Mouse (Mus musculus) CH12.LX (cell line): ENCODE results near the gene Ccdc62. TPM values are rescaled to one million over a fixed set of nuclear protein-coding genes. Genes with fewer than 3 reads are reported as not detected.
A peak's percentile ranks its signal among the peaks of the same experiment; 100 is the strongest.

Source experiments
- DNase-seq: peaks from one replicate; pipeline ENCODE4 v3.0.0-alpha.2; 2013; ENCODE audit errors: extremely low read depth
- H3K27ac ChIP-seq: 2 replicates; pipeline ENCODE4 v1.5.1; 2012; ENCODE audit warnings: low read depth, mild to moderate bottlenecking, control low read depth, moderate library complexity; ENCODE audit not compliant: insufficient read depth
- H3K27me3 ChIP-seq: replicated peaks from 2 replicates; pipeline ENCODE3; 2012; ENCODE audit warnings: inconsistent platforms
- H3K36me3 ChIP-seq, 2 experiments: replicated peaks in 1 of 2; 2 replicates each; pipeline versions ENCODE3 to v1.6.1; 2012; ENCODE audit warnings: inconsistent platforms in 1 of 2, low read length in 1 of 2, mild to moderate bottlenecking in 1 of 2, mixed read lengths in 1 of 2, moderate library complexity in 1 of 2; ENCODE audit not compliant: control insufficient read depth in 1 of 2, insufficient read depth in 1 of 2
- H3K4me1 ChIP-seq, 2 experiments: 2 replicates each; pipeline ENCODE4 v1.6.1; 2012; ENCODE audit warnings: inconsistent platforms in 1 of 2, moderate library complexity in 1 of 2; ENCODE audit not compliant: insufficient read depth in 2 of 2, control insufficient read depth in 1 of 2
- H3K4me2 ChIP-seq: 2 replicates; pipeline ENCODE4 v1.6.1; 2012; ENCODE audit warnings: low read depth, mild to moderate bottlenecking, control low read depth; ENCODE audit not compliant: poor library complexity, insufficient read depth, severe bottlenecking
- H3K4me3 ChIP-seq, 3 experiments: fragments of 150-350 bp in 1 of 3; sonication (generic) in 1 of 3; replicated peaks in 1 of 3; 2 replicates each; pipeline versions ENCODE3 to v1.5.1; 2011 to 2012; ENCODE audit warnings: low read depth in 2 of 3, low read length in 2 of 3, mild to moderate bottlenecking in 2 of 3, moderate library complexity in 2 of 3, control low read depth in 1 of 3, improper control_type of control experiment in 1 of 3, inconsistent platforms in 1 of 3, mixed read lengths in 1 of 3; ENCODE audit not compliant: poor library complexity in 1 of 3
- H3K79me2 ChIP-seq: replicated peaks from 2 replicates; pipeline ENCODE4 v1.6.1; 2012; ENCODE audit warnings: mild to moderate bottlenecking, moderate library complexity; ENCODE audit not compliant: control insufficient read depth, poor library complexity, insufficient read depth, severe bottlenecking; ENCODE audit errors: extremely low read depth
- H3K9ac ChIP-seq: 2 replicates; pipeline ENCODE4 v1.6.1; 2012; ENCODE audit warnings: low read depth, mild to moderate bottlenecking, control low read depth, moderate library complexity; ENCODE audit not compliant: insufficient read depth
- H3K9me3 ChIP-seq: replicated peaks from 2 replicates; pipeline ENCODE3; 2012; ENCODE audit warnings: low read length, inconsistent platforms, mixed read lengths
- BHLHE40 ChIP-seq: IDR thresholded peaks from 2 replicates; pipeline ENCODE4 v1.6.1; 2011; ENCODE audit warnings: mild to moderate bottlenecking, low read depth, low read length, improper control_type of control experiment
- CHD1 ChIP-seq: IDR thresholded peaks from 2 replicates; pipeline ENCODE4 v1.6.1; 2012; ENCODE audit warnings: low read depth, low read length, improper control_type of control experiment, inconsistent platforms
- CHD2 ChIP-seq: IDR thresholded peaks from 2 replicates; pipeline ENCODE4 v1.6.1; 2011; ENCODE audit warnings: low read length, improper control_type of control experiment
- CTCF ChIP-seq, 2 experiments: IDR thresholded peaks in 1 of 2; conservative IDR thresholded peaks in 1 of 2; 2 replicates each; pipeline ENCODE4 v1.5.1; 2011 to 2012; ENCODE audit warnings: low read depth in 2 of 2, low read length in 2 of 2, improper control_type of control experiment in 1 of 2, inconsistent platforms in 1 of 2, mild to moderate bottlenecking in 1 of 2, moderate library complexity in 1 of 2
- E2F4 ChIP-seq: IDR thresholded peaks from 2 replicates; pipeline ENCODE4 v1.6.1; 2011; ENCODE audit warnings: low read depth, low read length, improper control_type of control experiment; ENCODE audit not compliant: insufficient replicate concordance
- ELF1 ChIP-seq: IDR thresholded peaks from 2 replicates; pipeline ENCODE4 v1.6.1; 2014; ENCODE audit warnings: low read depth, mild to moderate bottlenecking, inconsistent platforms, low read length, improper control_type of control experiment
- EP300 ChIP-seq: IDR thresholded peaks from 2 replicates; pipeline ENCODE4 v1.6.1; 2011; ENCODE audit warnings: low read length, improper control_type of control experiment
- ETS1 ChIP-seq: conservative IDR thresholded peaks from 2 replicates; pipeline ENCODE4 v1.6.1; 2012; ENCODE audit warnings: low read depth, mild to moderate bottlenecking, inconsistent platforms, low read length, improper control_type of control experiment, moderate library complexity
- GABPA ChIP-seq: IDR thresholded peaks from 2 replicates; pipeline ENCODE4 v1.6.1; 2012; ENCODE audit warnings: low read depth, low read length, improper control_type of control experiment, inconsistent platforms; ENCODE audit not compliant: insufficient replicate concordance
- IRF4 ChIP-seq: IDR thresholded peaks from 2 replicates; pipeline ENCODE4 v1.6.1; 2014; ENCODE audit warnings: low read depth, mild to moderate bottlenecking, inconsistent platforms, low read length, improper control_type of control experiment
- JUND ChIP-seq: conservative IDR thresholded peaks from 2 replicates; pipeline ENCODE4 v1.6.1; 2011; ENCODE audit warnings: low read depth, low read length, improper control_type of control experiment
- KAT2A ChIP-seq: IDR thresholded peaks from 2 replicates; pipeline ENCODE4 v1.6.1; 2012; ENCODE audit warnings: low read length, improper control_type of control experiment, inconsistent platforms; ENCODE audit not compliant: insufficient replicate concordance
- MAX ChIP-seq: IDR thresholded peaks from 2 replicates; pipeline ENCODE4 v1.6.1; 2011; ENCODE audit warnings: low read length, improper control_type of control experiment
- MAZ ChIP-seq: IDR thresholded peaks from 2 replicates; pipeline ENCODE4 v1.6.1; 2012; ENCODE audit warnings: low read depth, mild to moderate bottlenecking, inconsistent platforms, low read length, improper control_type of control experiment, moderate library complexity
- MEF2A ChIP-seq: IDR thresholded peaks from 2 replicates; pipeline ENCODE4 v1.6.1; 2014; ENCODE audit warnings: low read depth, mild to moderate bottlenecking, inconsistent platforms, low read length, improper control_type of control experiment, borderline replicate concordance
- MXI1 ChIP-seq: IDR thresholded peaks from 2 replicates; pipeline ENCODE4 v1.6.1; 2011; ENCODE audit warnings: mild to moderate bottlenecking, low read depth, low read length, improper control_type of control experiment
- MYC ChIP-seq: IDR thresholded peaks from 2 replicates; pipeline ENCODE4 v1.6.1; 2011; ENCODE audit warnings: low read depth, mild to moderate bottlenecking, improper control_type of control experiment, low read length
- NELFE ChIP-seq: IDR thresholded peaks from 2 replicates; pipeline ENCODE4 v1.6.1; 2011; ENCODE audit warnings: low read depth, low read length, improper control_type of control experiment
- NRF1 ChIP-seq: IDR thresholded peaks from 2 replicates; pipeline ENCODE4 v1.6.1; 2014; ENCODE audit warnings: low read depth, mild to moderate bottlenecking, inconsistent platforms, low read length, improper control_type of control experiment, moderate library complexity
- PAX5 ChIP-seq: IDR thresholded peaks from 2 replicates; pipeline ENCODE4 v1.6.1; 2012; ENCODE audit warnings: low read length, inconsistent platforms, mixed read lengths
- POLR2A ChIP-seq: IDR thresholded peaks from 2 replicates; pipeline ENCODE4 v1.6.1; 2011; ENCODE audit warnings: low read depth, mild to moderate bottlenecking, improper control_type of control experiment, low read length
- POLR2AphosphoS2 ChIP-seq: IDR thresholded peaks from 2 replicates; pipeline ENCODE4 v1.6.1; 2011; ENCODE audit warnings: low read depth, low read length, improper control_type of control experiment
- RCOR1 ChIP-seq: conservative IDR thresholded peaks from 2 replicates; pipeline ENCODE4 v1.6.1; 2012; ENCODE audit warnings: low read depth, mild to moderate bottlenecking, inconsistent platforms, low read length, improper control_type of control experiment
- SIN3A ChIP-seq: IDR thresholded peaks from 2 replicates; pipeline ENCODE4 v1.6.1; 2012; ENCODE audit warnings: low read length, improper control_type of control experiment, inconsistent platforms
- SMC3 ChIP-seq: IDR thresholded peaks from 2 replicates; pipeline ENCODE4 v1.6.1; 2011; ENCODE audit warnings: low read depth, low read length, improper control_type of control experiment
- TBP ChIP-seq: conservative IDR thresholded peaks from 2 replicates; pipeline ENCODE4 v1.6.1; 2011; ENCODE audit warnings: low read depth, low read length, improper control_type of control experiment
- TCF12 ChIP-seq: IDR thresholded peaks from 2 replicates; pipeline ENCODE4 v1.6.1; 2014; ENCODE audit warnings: low read depth, mild to moderate bottlenecking, inconsistent platforms, low read length, improper control_type of control experiment
- UBTF ChIP-seq: IDR thresholded peaks from 2 replicates; pipeline ENCODE4 v1.6.1; 2012; ENCODE audit warnings: low read depth, mild to moderate bottlenecking, inconsistent platforms, low read length, improper control_type of control experiment, moderate library complexity
- USF1 ChIP-seq: IDR thresholded peaks from 2 replicates; pipeline ENCODE4 v1.6.1; 2014; ENCODE audit warnings: low read depth, mild to moderate bottlenecking, inconsistent platforms, low read length, improper control_type of control experiment
- USF2 ChIP-seq: conservative IDR thresholded peaks from 2 replicates; pipeline ENCODE4 v1.6.1; 2011; ENCODE audit warnings: low read depth, low read length, improper control_type of control experiment
- ZC3H11A ChIP-seq: IDR thresholded peaks from 2 replicates; pipeline ENCODE4 v1.6.1; 2012; ENCODE audit warnings: low read depth, mild to moderate bottlenecking, inconsistent platforms, low read length, improper control_type of control experiment
- ZKSCAN1 ChIP-seq: IDR thresholded peaks from 2 replicates; pipeline ENCODE4 v1.6.1; 2012; ENCODE audit warnings: low read depth, inconsistent platforms, low read length, improper control_type of control experiment, borderline replicate concordance
- ZNF384 ChIP-seq: IDR thresholded peaks from 2 replicates; pipeline ENCODE4 v1.6.1; 2012; ENCODE audit warnings: low read depth, low read length, improper control_type of control experiment, inconsistent platforms
- dilution Hi-C: fragments of 300-500 bp; cut with MboI; formaldehyde crosslinking; loops from 2 replicates; pipeline ENCODE4 v1.14.3; 2020; ENCODE audit warnings: low sequenced_read_pairs; ENCODE audit not compliant: extremely low pct_unique_long_range_greater_than_20kb, extremely low pct_ligation_motif_present
- in situ Hi-C: fragments of 300-500 bp; cut with MboI; formaldehyde crosslinking; loops from 3 replicates; pipeline ENCODE4 v1.14.3; 2019; ENCODE audit warnings: low sequenced_read_pairs, low pct_ligation_motif_present, low pct_unique_long_range_greater_than_20kb, mixed read lengths
- polyA plus RNA-seq: library from polyadenylated mRNA; unstranded; fragments of >175 nt; gene quantifications from 2 replicates; pipeline ENCODE4 v1.2.1, GENCODE M21; 2012; ENCODE audit warnings: low read depth; ENCODE audit not compliant: insufficient read length
- total RNA-seq, 2 experiments: library from RNA; depleted of rRNA; stranded (reverse); fragments of 300-350 nt in 1 of 2; fragments of >200 nt in 1 of 2; gene quantifications; 2 replicates each; pipeline ENCODE4 v1.2.3; 2012 to 2014

Ccdc62 gene
- total and polyA plus RNA-seq, 3 experiments: 1.6 to 5.3 (median 2.0) TPM

GRCm38 (mm10) chr5:123906146-123906975 lies 24.1 kb upstream of the Ccdc62 start (continued):
- TF ChIP-seq ELF1 (0 out of 2 replicates have a peak, but pooled peaks have one; percentile 43), IRF4 (peak; percentile 74), USF2 (no peak), POLR2A (peak; percentile 74), TCF12 (peak; percentile 55; the same call in 1 of the 2 replicates), ETS1 (peak; percentile 83), JUND (peak; percentile 38; the same call in 1 of the 2 replicates), MEF2A (peak; percentile 89)

DNA sequence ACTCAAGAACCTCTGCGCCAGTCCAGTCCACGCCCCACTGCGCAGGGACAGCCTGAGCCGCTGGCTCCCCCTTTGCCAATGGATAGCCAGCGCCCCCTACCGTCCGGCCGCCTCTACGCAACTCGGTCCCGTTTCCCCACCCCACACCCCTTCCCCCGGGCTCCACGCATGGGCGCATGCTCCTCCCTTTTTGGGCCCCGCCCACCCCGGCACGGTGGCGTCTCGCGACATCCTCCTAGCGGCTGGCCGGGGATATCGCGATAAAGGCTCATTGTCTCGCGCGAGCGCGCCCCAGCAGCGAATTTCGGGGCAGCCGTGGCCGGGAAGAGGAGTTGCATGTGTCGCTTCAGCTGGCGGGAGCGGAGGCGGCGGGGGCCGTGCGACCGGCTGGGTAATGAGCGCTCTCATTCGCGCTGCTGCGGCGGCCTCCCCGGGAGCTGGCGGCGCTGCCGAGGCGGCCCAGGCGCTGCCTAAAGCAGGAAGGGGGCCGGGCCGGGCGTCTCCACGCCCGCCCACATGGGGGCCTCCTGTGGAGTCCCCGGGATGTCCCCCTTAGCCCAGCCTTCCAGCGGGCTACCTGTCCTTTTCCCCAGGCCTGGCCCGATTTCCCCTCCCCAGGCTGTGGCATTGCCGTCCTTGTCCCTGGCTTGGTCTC lies 23.4 kb upstream of the Ccdc62 start, which contains the start of gene Denr:
Denr (plus strand) TSS at position 200 of the 655 bp plus-strand sequence.
- H3K27me3 ChIP-seq: no peaks in the 10 kb centered on the region
- H3K4me2 ChIP-seq: peak within 1 kb of the TSS; percentile 99
- H3K4me3 ChIP-seq: peak within 1 kb of the TSS; percentile 80 to 97 (median 81)
- peaks cover 31% of the 10 kb centered on the region for H3K79me2 ChIP-seq
- H3K4me1 ChIP-seq: peaks cover 17 to 41% of the 10 kb centered on the region in 2 experiments
- peaks cover 16 to 35% of the 10 kb centered on the region in 2 experiments for H3K36me3 ChIP-seq
- peaks cover 3% of the 10 kb centered on the region for H3K9me3 ChIP-seq
- H3K27ac ChIP-seq: peak within 1 kb of the TSS; percentile 91
- dilution Hi-C loops (no loop called here), in situ Hi-C loops (loop anchor here (5.0 to 25.0 kb wide), 2 partner anchors 85 to 270 kb away; no protein-coding TSS in a partner anchor)
- peak within 1 kb of the TSS; percentile 87 for H3K9ac ChIP-seq
- peak; percentile 96 for DNase-seq
- TF ChIP-seq USF1 (no peak), UBTF (no peak; the same call in 1 of the 2 replicates), CHD1 (no peak), EP300 (no peak), POLR2AphosphoS2 (no peak), NELFE (peak; percentile 84), ETS1 (no peak), MXI1 (peak; percentile 97), IRF4 (0 out of 2 replicates have a peak, but pooled peaks have one; percentile 18), ZNF384 (no peak), SMC3 (peak; percentile 78), ELF1 (peak; percentile 50), NRF1 (peak; percentile 79), RCOR1 (no peak), BHLHE40 (no peak), SIN3A (peak; percentile 68), MYC (no peak; the same call in 1 of the 2 replicates), MEF2A (no peak), CTCF (conservative IDR thresholded peaks at IDR 0.05 in 1 of 2, IDR thresholded peaks at IDR 0.05 in 1 of 2; ENCODE audit: low read depth in 2 of 2, low read length in 2 of 2) (peak; percentile 47 to 92; a peak in 2 of 4 replicates), KAT2A (no peak), POLR2A (peak; percentile 94), MAZ (no peak), CHD2 (peak; percentile 100), TBP (peak; percentile 50; the same call in 1 of the 2 replicates), JUND (no peak), ZKSCAN1 (no peak), GABPA (no peak), ZC3H11A (no peak; the same call in 1 of the 2 replicates), E2F4 (no peak), PAX5 (no peak), MAX (peak; percentile 51; the same call in 1 of the 2 replicates), TCF12 (peak; percentile 77)
